ENCODE assay signal across 26 mouse cellular contexts in genomic region chr14:54158214-54158965, GRCm38 (mm10).
DNase-seq lines count a peak whose midpoint lies in the region; ATAC-seq and TF ChIP-seq lines count a peak whose summit lies in the region.
"Had no signal": no experiment of that assay in that cellular context is flagged by ENCODE, and none has a peak within 500 bp of the region (broad histone marks: within the 10 kb centered on the region; RNA-seq: fewer than 3 reads in every experiment).

No protein-coding gene starts in this region.

- H3K4me1 ChIP-seq in kidney, embryonic 15.5 days: peaks cover 5% of the 10 kb centered on the region
- H3K4me1 ChIP-seq in thymus, adult 2 months (replicated peaks; ENCODE audit: control insufficient read depth, insufficient read depth, low read length): peaks cover 50% of the 10 kb centered on the region
- H3K4me1 ChIP-seq in intestine, embryonic 16.5 days (ENCODE audit: control insufficient read depth, insufficient read depth, low read length): peaks cover 4% of the 10 kb centered on the region
- H3K4me1 ChIP-seq in hindbrain, postnatal 0 days (ENCODE audit: insufficient read depth, low read length): no peaks in the 10 kb centered on the region
- H3K4me1 ChIP-seq: forebrain, embryonic 10.5 days; hindbrain, embryonic 12.5 days had no signal

- DNase-seq in kidney, postnatal 10 days: no peak
- DNase-seq in thymus, adult 2 months: no peak
- no peak for DNase-seq in thymus, adult 18-20 months
- DNase-seq in naive thymus-derived CD4-positive, alpha-beta T cell, adult 2 months (ENCODE audit: low read depth): peak; percentile 23
- no peak for DNase-seq in hindbrain, postnatal 0 days (ENCODE audit: low spot score)
- DNase-seq: adrenal gland, postnatal 10 days; cerebellum, adult 18-20 months; cerebellum, postnatal 14 days; forebrain, postnatal 0 days; gastrocnemius, postnatal 25 days; heart, postnatal 14 days; lung, postnatal 36 days; right cerebral cortex, adult 18-20 months; thymus, postnatal 14 days had no signal

- H3K36me3 ChIP-seq in kidney, embryonic 15.5 days: no peaks in the 10 kb centered on the region
- no peaks in the 10 kb centered on the region; the same call in 1 of the 2 replicates for H3K36me3 ChIP-seq in thymus, adult 2 months (ENCODE audit: control insufficient read depth, insufficient read depth, low read length)
- no peaks in the 10 kb centered on the region for H3K36me3 ChIP-seq in intestine, embryonic 16.5 days (ENCODE audit: control insufficient read depth, insufficient read depth, low read length)
- no peaks in the 10 kb centered on the region for H3K36me3 ChIP-seq in hindbrain, postnatal 0 days (ENCODE audit: insufficient read depth, low read length)
- H3K36me3 ChIP-seq: forebrain, embryonic 10.5 days; hindbrain, embryonic 12.5 days; lung, embryonic 15.5 days; neural tube, embryonic 15.5 days had no signal

- TF ChIP-seq POLR2A in thymus, adult 2 months (IDR thresholded peaks at IDR 0.05; ENCODE audit: control insufficient read depth, extremely low read depth, insufficient read depth, low read length, poor library complexity): no peak

- no peak overlapping the region for H3K4me3 ChIP-seq in kidney, embryonic 15.5 days (replicated peaks)
- H3K4me3 ChIP-seq in thymus, adult 2 months (ENCODE audit: control insufficient read depth, insufficient read depth, low read length): peak overlapping the region; percentile 31
- H3K4me3 ChIP-seq in intestine, embryonic 16.5 days (ENCODE audit: low read length): no peak overlapping the region
- no peak overlapping the region for H3K4me3 ChIP-seq in hindbrain, postnatal 0 days (ENCODE audit: low read length)
- H3K4me3 ChIP-seq: forebrain, embryonic 10.5 days; hindbrain, embryonic 12.5 days; left cerebral cortex, adult 2 months; lung, embryonic 15.5 days; neural tube, embryonic 15.5 days had no signal

- TF ChIP-seq CTCF in thymus, adult 2 months (IDR thresholded peaks at IDR 0.05; ENCODE audit: borderline replicate concordance, control insufficient read depth, extremely low read depth, insufficient read depth, low read length, poor library complexity): no peak
- no peak for TF ChIP-seq CTCF in hindbrain, postnatal 0 days (IDR thresholded peaks at IDR 0.05; ENCODE audit: low read depth)

- H3K27ac ChIP-seq in kidney, embryonic 15.5 days: peak overlapping the region; percentile 27; the same call in 1 of the 2 replicates
- H3K27ac ChIP-seq in thymus, adult 2 months (ENCODE audit: control insufficient read depth, insufficient read depth, low read length): peak overlapping the region; percentile 61
- H3K27ac ChIP-seq in intestine, embryonic 16.5 days (ENCODE audit: low read length): no peak overlapping the region
- no peak overlapping the region for H3K27ac ChIP-seq in hindbrain, postnatal 0 days
- H3K27ac ChIP-seq: forebrain, embryonic 10.5 days; hindbrain, embryonic 12.5 days; left cerebral cortex, adult 2 months; liver, embryonic 14.5 days; lung, embryonic 15.5 days; neural tube, embryonic 15.5 days; stomach, postnatal 0 days had no signal

- H3K27me3 ChIP-seq in kidney, embryonic 15.5 days: no peaks in the 10 kb centered on the region
- H3K27me3 ChIP-seq in thymus, adult 2 months (ENCODE audit: control insufficient read depth, insufficient read depth, low read length): no peaks in the 10 kb centered on the region
- H3K27me3 ChIP-seq in intestine, embryonic 16.5 days (replicated peaks; ENCODE audit: control insufficient read depth, insufficient read depth, low read length): no peaks in the 10 kb centered on the region
- H3K27me3 ChIP-seq in hindbrain, postnatal 0 days (ENCODE audit: insufficient read depth, low read length): no peaks in the 10 kb centered on the region
- H3K27me3 ChIP-seq: hindbrain, embryonic 12.5 days; neural tube, embryonic 15.5 days had no signal

- WGBS in kidney, embryonic 15.5 days: 60% methylated on average over 9 of the region's 9 CpGs
- 88% methylated on average over 9 of the region's 9 CpGs for WGBS in thymus, adult 2 months
- 62% methylated on average over 9 of the region's 9 CpGs for WGBS in intestine, embryonic 16.5 days
- 79% methylated on average over 9 of the region's 9 CpGs for WGBS in hindbrain, postnatal 0 days

- H3K9me3 ChIP-seq in kidney, embryonic 15.5 days (replicated peaks): no peaks in the 10 kb centered on the region
- no peaks in the 10 kb centered on the region for H3K9me3 ChIP-seq in intestine, embryonic 16.5 days (ENCODE audit: control insufficient read depth, low read length)
- no peaks in the 10 kb centered on the region for H3K9me3 ChIP-seq in hindbrain, postnatal 0 days (ENCODE audit: low read length)
- H3K9me3 ChIP-seq: forebrain, embryonic 10.5 days; hindbrain, embryonic 12.5 days; lung, embryonic 15.5 days; neural tube, embryonic 15.5 days had no signal

- no peak overlapping the region for H3K9ac ChIP-seq in kidney, embryonic 15.5 days
- no peak overlapping the region for H3K9ac ChIP-seq in intestine, embryonic 16.5 days (ENCODE audit: low read depth, low read length)
- no peak overlapping the region for H3K9ac ChIP-seq in hindbrain, postnatal 0 days (replicated peaks; ENCODE audit: low read length)
- H3K9ac ChIP-seq: forebrain, postnatal 0 days; hindbrain, embryonic 12.5 days; liver, embryonic 14.5 days; lung, embryonic 15.5 days; neural tube, embryonic 15.5 days had no signal

- H3K4me2 ChIP-seq in kidney, embryonic 15.5 days: no peak overlapping the region
- H3K4me2 ChIP-seq in intestine, embryonic 16.5 days (ENCODE audit: low read depth, low read length): no peak overlapping the region
- no peak overlapping the region for H3K4me2 ChIP-seq in hindbrain, postnatal 0 days (ENCODE audit: low read depth, low read length)
- H3K4me2 ChIP-seq: hindbrain, embryonic 12.5 days; lung, embryonic 15.5 days; neural tube, embryonic 15.5 days had no signal

- no peak for ATAC-seq in kidney, embryonic 15.5 days (replicated peaks; ENCODE audit: low FRiP score)
- ATAC-seq in intestine, embryonic 16.5 days: peak; percentile 85
- ATAC-seq in hindbrain, postnatal 0 days: no peak
- ATAC-seq: activated CD4-positive, CD25-positive, alpha-beta regulatory T cell, adult 4 months; forebrain, postnatal 0 days; inflammation-experienced regulatory T-cells, adult 6 months; midbrain, embryonic 16.5 days had no signal

Comparison
In these comparisons a context has a peak if more than half of its experiments do, and no peak if none do; other contexts are left out.
1. H3K27ac ChIP-seq: peak in kidney, embryonic 15.5 days (single experiment) and thymus, adult 2 months (single experiment); none in intestine, embryonic 16.5 days (single experiment) and hindbrain, postnatal 0 days (single experiment).